9 mouse cellular contexts compared by ENCODE assay signal in genomic region chr9:101472101-101473073, GRCm38 (mm10).
A peak's percentile ranks its signal among the peaks of the same experiment; 100 is the strongest.
DNase-seq lines count a peak whose midpoint lies in the region; ATAC-seq lines count a peak whose summit lies in the region.
"Had no signal": no experiment of that assay in that cellular context is flagged by ENCODE, and none has a peak within 500 bp of the region (broad histone marks: within the 10 kb centered on the region; RNA-seq: fewer than 3 reads in every experiment).

No protein-coding gene starts in this region.

- H3K27me3 ChIP-seq in embryonic facial prominence, embryonic 11.5 days (ENCODE audit: control insufficient read depth, insufficient read depth, low read length) = no peaks in the 10 kb centered on the region
- H3K27me3 ChIP-seq in midbrain, embryonic 11.5 days (ENCODE audit: control insufficient read depth, insufficient read depth, low read length) = no peaks in the 10 kb centered on the region; the same call in 1 of the 2 replicates

- H3K27ac ChIP-seq in embryonic facial prominence, embryonic 11.5 days (replicated peaks; ENCODE audit: low read depth, low read length) = no peak overlapping the region
- H3K27ac ChIP-seq in midbrain, embryonic 11.5 days (ENCODE audit: low read depth, low read length) = peak overlapping the region; percentile 70
- H3K27ac ChIP-seq: liver, embryonic 14.5 days had no signal

- no peaks in the 10 kb centered on the region for H3K4me1 ChIP-seq in embryonic facial prominence, embryonic 11.5 days (ENCODE audit: control insufficient read depth, insufficient read depth, low read length)
- peaks cover 22% of the 10 kb centered on the region for H3K4me1 ChIP-seq in midbrain, embryonic 11.5 days (ENCODE audit: control insufficient read depth, insufficient read depth, low read length)

- no peak overlapping the region for H3K4me2 ChIP-seq in embryonic facial prominence, embryonic 11.5 days (ENCODE audit: low read depth, low read length)
- H3K4me2 ChIP-seq in midbrain, embryonic 11.5 days = peak overlapping the region; percentile 10; the same call in 1 of the 2 replicates

- H3K4me3 ChIP-seq in embryonic facial prominence, embryonic 11.5 days (ENCODE audit: low read depth, low read length) = no peak overlapping the region
- no peak overlapping the region for H3K4me3 ChIP-seq in midbrain, embryonic 11.5 days (ENCODE audit: low read depth, low read length)

- peak; percentile 80 for ATAC-seq in embryonic facial prominence, embryonic 11.5 days (replicated peaks; ENCODE audit: insufficient number of reproducible peaks, low FRiP score, low TSS enrichment, low read depth)
- peak; percentile 90 for ATAC-seq in midbrain, embryonic 11.5 days (ENCODE audit: low FRiP score)
- no peak for ATAC-seq in monocyte, adult 5-6 weeks (replicated peaks; ENCODE audit: insufficient number of reproducible peaks, low FRiP score, low TSS enrichment, poor library complexity, severe bottlenecking)
- ATAC-seq in megakaryocyte progenitor cell, adult 5-6 weeks (replicated peaks; ENCODE audit: poor library complexity) = no peak

- H3K9ac ChIP-seq in embryonic facial prominence, embryonic 11.5 days (replicated peaks; ENCODE audit: low read length) = no peak overlapping the region
- no peak overlapping the region for H3K9ac ChIP-seq in midbrain, embryonic 11.5 days (ENCODE audit: low read length)
- H3K9ac ChIP-seq: liver, embryonic 14.5 days had no signal

- DNase-seq in right cerebral cortex, adult 18-20 months = peak; percentile 26
- DNase-seq in right cerebral cortex, postnatal 4 days = no peak
- peak; percentile 53 for DNase-seq in embryonic facial prominence, embryonic 11.5 days (ENCODE audit: low spot score)
- peak; percentile 45 for DNase-seq in heart, postnatal 4 days
- peak; percentile 94 for DNase-seq in midbrain, embryonic 11.5 days (ENCODE audit: low spot score, missing footprints)
- no peak for DNase-seq in gastrocnemius, postnatal 25 days

- no peaks in the 10 kb centered on the region for H3K9me3 ChIP-seq in embryonic facial prominence, embryonic 11.5 days (replicated peaks; ENCODE audit: control insufficient read depth, low read length)
- no peaks in the 10 kb centered on the region for H3K9me3 ChIP-seq in midbrain, embryonic 11.5 days (ENCODE audit: control insufficient read depth, low read length)

- no peaks in the 10 kb centered on the region for H3K36me3 ChIP-seq in embryonic facial prominence, embryonic 11.5 days (replicated peaks; ENCODE audit: control insufficient read depth, insufficient read depth, low read depth, low read length)
- no peaks in the 10 kb centered on the region for H3K36me3 ChIP-seq in midbrain, embryonic 11.5 days (ENCODE audit: control insufficient read depth, insufficient read depth, low read length)

- WGBS in embryonic facial prominence, embryonic 11.5 days = 47% methylated on average over 8 of the region's 8 CpGs
- 13% methylated on average over 8 of the region's 8 CpGs for WGBS in midbrain, embryonic 11.5 days

Comparison
In these comparisons a context has a peak if more than half of its experiments do, and no peak if none do; other contexts are left out.
1. DNase-seq: peak in right cerebral cortex, adult 18-20 months (single experiment), embryonic facial prominence, embryonic 11.5 days (single experiment), heart, postnatal 4 days (single experiment) and midbrain, embryonic 11.5 days (single experiment); none in right cerebral cortex, postnatal 4 days (single experiment) and gastrocnemius, postnatal 25 days (single experiment).
2. ATAC-seq: peak in embryonic facial prominence, embryonic 11.5 days (single experiment) and midbrain, embryonic 11.5 days (single experiment); none in monocyte, adult 5-6 weeks (single experiment) and megakaryocyte progenitor cell, adult 5-6 weeks (single experiment).